Mouse (Mus musculus) stomach, postnatal 0 days (tissue): ENCODE data around the gene Cyp1a1.

Experiments
- CTCF ChIP-seq: IDR thresholded peaks from 2 replicates; pipeline ENCODE4 v1.5.1; 2016; ENCODE audit warnings: antibody characterized with exemption, low read depth, mild to moderate bottlenecking, moderate library complexity
- EP300 ChIP-seq: optimal IDR thresholded peaks from 2 replicates; pipeline ENCODE3; 2016; ENCODE audit warnings: antibody characterized with exemption

DNA sequence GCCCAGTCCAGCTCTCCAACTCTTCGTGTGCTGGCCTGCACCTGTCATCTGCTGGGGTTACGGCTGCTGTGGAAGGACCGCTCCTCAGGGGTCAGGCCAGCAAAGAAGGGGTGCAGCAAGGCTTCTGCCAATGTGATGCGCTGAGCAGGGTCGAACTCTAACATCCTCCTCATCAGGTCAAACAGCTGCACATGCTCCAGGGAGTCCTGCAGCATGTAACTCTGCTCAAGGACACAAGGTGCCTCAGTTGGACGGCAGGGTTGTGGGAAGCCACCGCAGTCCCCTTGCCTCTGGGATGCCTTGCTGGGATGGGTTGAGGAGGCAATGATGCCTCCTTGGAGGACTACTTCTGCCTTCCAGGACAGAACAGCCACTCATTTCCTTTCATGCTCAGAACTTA is 63.2 kb downstream of the Cyp1a1 start:
- TF ChIP-seq CTCF (no peak), EP300 (no peak)
